Mouse (Mus musculus): ENCODE measurements around the gene Eogt. TPM values are rescaled to one million over a fixed set of nuclear protein-coding genes. Genes with fewer than 3 reads are reported as not detected.
A peak's percentile ranks its signal among the peaks of the same experiment; 100 is the strongest.

Eogt gene
- polyA plus RNA-seq, 1 experiment from 2014 or later = 14.9 TPM

DNA sequence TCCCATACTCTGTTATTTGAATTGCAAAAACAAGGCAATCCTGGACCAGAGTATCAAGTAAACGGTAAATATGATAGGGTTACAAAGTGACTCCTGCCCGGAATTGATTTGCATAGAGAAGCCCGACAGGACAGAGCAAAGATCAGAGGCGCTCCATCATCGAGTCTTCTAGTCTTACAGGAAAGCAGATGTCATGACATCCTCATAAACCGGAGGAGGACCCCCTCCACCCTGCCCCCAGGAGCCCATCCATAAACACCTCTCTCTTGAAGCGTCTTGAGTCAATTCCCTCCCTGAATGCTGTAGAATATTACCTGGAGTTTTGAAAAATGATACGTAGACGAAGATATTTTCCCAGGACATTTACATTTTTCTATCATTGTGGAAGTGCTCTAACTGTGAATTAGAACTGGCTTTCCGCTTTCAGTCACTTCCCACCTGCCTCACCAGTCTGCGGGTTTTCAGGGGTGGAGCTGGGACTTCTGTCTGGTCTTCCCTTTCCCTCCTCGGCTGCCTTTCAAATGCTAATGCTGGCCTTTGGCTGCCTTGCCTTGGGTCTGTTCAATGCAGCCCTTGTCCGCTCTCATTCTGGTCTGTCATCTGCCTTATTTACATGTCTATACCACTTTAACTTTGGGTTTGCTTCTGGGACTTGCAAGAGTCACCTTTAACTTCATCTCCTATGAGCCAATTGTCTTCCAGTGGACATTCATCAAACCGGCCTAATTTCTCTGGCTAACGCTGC is 46.9 kb downstream of the Eogt start:
- ATAC-seq (ENCODE audit: insufficient number of reproducible peaks, low FRiP score, low TSS enrichment, low read depth) = no peak
- H3K4me1 ChIP-seq = no peaks in the 10 kb centered on the region; the same call in 1 of the 2 replicates
- no peaks in the 10 kb centered on the region for H3K9me3 ChIP-seq
- no peaks in the 10 kb centered on the region for H3K36me3 ChIP-seq
- H3K4me2 ChIP-seq = 0 out of 2 replicates have a peak overlapping the region, but pooled peaks have one; percentile 4
- no peak overlapping the region for H3K9ac ChIP-seq
- peaks cover 7% of the 10 kb centered on the region; the same call in 1 of the 2 replicates for H3K27me3 ChIP-seq
- no peak overlapping the region for H3K4me3 ChIP-seq
- H3K27ac ChIP-seq = no peak overlapping the region
- 9% methylated on average over 15 of the region's 15 CpGs for WGBS

DNA sequence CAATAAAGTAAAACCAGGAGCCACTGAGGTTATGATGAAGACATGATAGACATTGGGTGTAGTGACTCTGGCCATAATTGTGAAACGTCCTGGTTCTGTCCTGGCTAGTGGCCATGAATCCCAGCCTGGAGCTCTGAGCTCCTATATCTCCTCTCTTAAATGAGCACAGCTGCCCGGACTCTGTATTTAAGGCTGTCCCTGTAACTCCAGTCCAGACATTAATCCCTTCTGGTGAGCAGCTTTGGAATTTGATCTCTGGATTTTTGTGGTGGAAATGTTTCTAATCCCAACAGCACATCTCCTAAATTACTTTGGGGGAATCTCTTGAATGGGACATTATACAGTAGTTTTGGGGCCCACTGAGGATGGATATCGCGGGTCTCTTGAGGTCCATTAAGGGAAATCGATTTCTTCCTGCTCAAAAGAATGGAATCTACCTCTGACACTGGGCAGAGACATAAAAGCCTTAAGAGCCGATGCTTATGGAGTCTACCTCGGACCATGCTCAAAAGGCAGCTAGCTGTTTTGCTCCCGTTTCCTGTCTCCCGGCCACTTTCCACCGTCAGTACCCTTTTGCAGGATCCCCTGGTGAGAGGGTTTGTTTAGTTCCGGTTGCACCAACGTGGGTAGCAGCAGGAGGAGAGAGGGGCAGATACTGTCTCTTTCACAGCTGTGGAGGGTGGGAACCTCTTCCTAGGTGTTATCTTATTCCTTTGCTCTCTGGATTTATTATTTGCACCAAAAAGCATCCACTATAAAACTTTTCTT is 47.6 kb downstream of the Eogt start:
- Histone ChIP-seq H3K4me1 (no peaks in the 10 kb centered on the region; the same call in 1 of the 2 replicates), H3K4me2 (0 out of 2 replicates have a peak overlapping the region, but pooled peaks have one; percentile 4), H3K36me3 (no peaks in the 10 kb centered on the region), H3K9me3 (no peaks in the 10 kb centered on the region), H3K27ac (no peak overlapping the region), H3K9ac (no peak overlapping the region), H3K27me3 (peaks cover 7% of the 10 kb centered on the region; the same call in 1 of the 2 replicates), H3K4me3 (no peak overlapping the region)
- 13% methylated on average over 12 of the region's 12 CpGs for WGBS
- ATAC-seq (ENCODE audit: insufficient number of reproducible peaks, low FRiP score, low TSS enrichment, low read depth) = no peak

DNA sequence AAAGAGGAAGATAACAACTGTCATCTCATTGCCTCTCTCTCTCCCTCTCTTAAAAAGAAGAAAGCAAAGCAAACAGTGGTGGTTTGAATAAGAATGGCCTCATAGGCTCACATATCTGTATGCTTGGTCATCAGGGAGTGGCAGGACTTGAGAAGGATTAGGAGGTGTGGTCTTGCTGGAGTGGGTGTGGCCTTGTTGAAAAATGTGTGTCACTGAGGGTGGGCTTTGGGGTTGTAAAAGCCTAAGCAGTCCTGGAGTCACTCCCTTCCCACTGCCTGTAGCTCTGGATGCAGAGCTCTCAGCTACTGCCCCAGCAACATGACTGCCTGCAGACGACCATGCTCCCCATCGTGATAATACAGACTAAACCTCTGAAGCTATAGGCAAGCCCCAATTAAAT is 66.6 kb downstream of the Eogt start:
- Histone ChIP-seq H3K36me3 (no peaks in the 10 kb centered on the region), H3K4me1 (no peaks in the 10 kb centered on the region), H3K4me3 (no peak overlapping the region), H3K27ac (no peak overlapping the region), H3K27me3 (0 out of 2 replicates have a peak, but pooled peaks cover 4% of the 10 kb centered on the region), H3K4me2 (no peak overlapping the region), H3K9ac (no peak overlapping the region), H3K9me3 (no peaks in the 10 kb centered on the region)
- WGBS = 64% methylated on average over 2 of the region's 2 CpGs
- no peak for ATAC-seq (ENCODE audit: insufficient number of reproducible peaks, low FRiP score, low TSS enrichment, low read depth)

DNA sequence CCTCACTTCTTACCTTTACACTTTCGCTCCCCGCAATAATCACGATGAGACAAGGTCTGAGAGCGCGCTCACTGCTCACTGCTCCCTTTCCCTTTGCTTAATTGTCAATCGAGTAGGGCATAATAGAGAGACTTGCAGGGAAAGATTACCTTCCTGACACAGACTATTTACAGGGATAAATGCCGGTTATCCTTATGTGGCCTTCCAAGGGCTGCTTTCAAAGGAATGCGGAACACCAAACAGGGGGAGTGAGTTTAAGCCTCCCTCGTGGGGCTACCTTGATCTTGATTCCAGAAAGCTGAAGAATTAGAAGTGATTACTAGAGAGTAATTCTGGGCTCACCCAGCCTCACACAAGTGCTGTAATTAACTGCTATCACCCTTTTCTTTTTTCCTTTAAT is 69.0 kb downstream of the Eogt start:
- no peak overlapping the region for H3K27ac ChIP-seq
- no peaks in the 10 kb centered on the region for H3K4me1 ChIP-seq
- 51% methylated on average over 9 of the region's 9 CpGs for WGBS
- no peaks in the 10 kb centered on the region for H3K36me3 ChIP-seq
- H3K9me3 ChIP-seq = no peaks in the 10 kb centered on the region
- H3K4me3 ChIP-seq = no peak overlapping the region
- H3K4me2 ChIP-seq = no peak overlapping the region
- H3K27me3 ChIP-seq = 0 out of 2 replicates have a peak, but pooled peaks cover 4% of the 10 kb centered on the region
- ATAC-seq (ENCODE audit: insufficient number of reproducible peaks, low FRiP score, low TSS enrichment, low read depth) = no peak
- H3K9ac ChIP-seq = no peak overlapping the region

DNA sequence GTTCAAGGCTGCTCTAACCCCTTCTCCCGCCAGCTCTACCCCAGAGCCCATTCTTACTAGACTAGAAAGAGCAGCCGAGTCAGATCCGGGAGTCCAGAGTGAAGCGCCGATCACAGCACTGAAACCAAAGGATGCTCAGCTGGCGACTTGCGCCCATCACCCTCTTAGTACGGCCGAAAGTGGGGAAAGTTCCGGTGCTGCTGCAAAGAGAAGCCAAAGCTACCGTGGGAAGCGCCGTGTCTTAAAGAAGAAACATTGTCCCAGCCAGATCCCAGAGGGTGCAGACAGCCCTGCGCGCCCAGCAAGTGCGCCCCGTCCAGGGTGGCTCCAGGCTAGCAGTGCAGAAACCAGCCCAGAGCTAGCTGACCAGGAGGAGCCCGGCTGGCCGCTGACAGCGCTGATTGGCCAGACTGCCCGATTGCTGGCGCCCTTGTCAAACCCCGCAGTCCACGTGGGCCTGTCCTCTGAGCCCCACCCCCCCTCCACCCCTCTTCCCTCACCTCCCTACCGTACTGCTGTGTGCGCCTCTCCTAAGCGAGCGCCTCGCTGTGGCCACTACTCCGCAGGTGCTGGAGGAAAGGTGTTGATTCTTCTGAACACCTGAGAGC is 88.8 kb downstream of the Eogt start, which contains the start of gene Fam19a4:
Gene Fam19a4, minus strand, starts transcription at position 340 of the 608 bp plus-strand sequence.
- peak; percentile 58; the same call in 1 of the 2 replicates for ATAC-seq (ENCODE audit: insufficient number of reproducible peaks, low FRiP score, low TSS enrichment, low read depth)
- H3K4me1 ChIP-seq = peaks cover 15% of the 10 kb centered on the region
- H3K27ac ChIP-seq = no peak within 1 kb of the TSS
- H3K9ac ChIP-seq = no peak within 1 kb of the TSS
- H3K4me2 ChIP-seq = peak within 1 kb of the TSS; percentile 72
- H3K9me3 ChIP-seq = no peaks in the 10 kb centered on the region
- peak within 1 kb of the TSS; percentile 41 for H3K4me3 ChIP-seq
- H3K36me3 ChIP-seq = no peaks in the 10 kb centered on the region
- WGBS = under 1% methylated on average over 30 of the region's 30 CpGs
- peaks cover 42% of the 10 kb centered on the region for H3K27me3 ChIP-seq

Other genes starting within 250 kb of the Eogt start
- 0.22 and 0.27 TPM in 2 replicates for gene Fam19a4, start 88.8 kb downstream of the Eogt start, polyA plus RNA-seq (2015; fragmentation: Nextera tagmentation; extraction: Ambion mirVana)
- gene Tmf1, start 29.9 kb upstream of the Eogt start, polyA plus RNA-seq (2015; fragmentation: Nextera tagmentation; extraction: Ambion mirVana) = 38.5 and 40.3 TPM in 2 replicates
- 77.0 and 81.4 TPM in 2 replicates for gene Uba3, start 56.5 kb upstream of the Eogt start, polyA plus RNA-seq (2015; fragmentation: Nextera tagmentation; extraction: Ambion mirVana)
- gene Arl6ip5, start 61.5 kb upstream of the Eogt start, polyA plus RNA-seq (2015; fragmentation: Nextera tagmentation; extraction: Ambion mirVana) = 85.2 and 108 TPM in 2 replicates
- 7.2 and 17.3 TPM in 2 replicates for gene Lmod3, start 103.6 kb upstream of the Eogt start, polyA plus RNA-seq (2015; fragmentation: Nextera tagmentation; extraction: Ambion mirVana)

All from limb, embryonic 15.5 days (tissue).